Mouse (Mus musculus): ENCODE measurements around the gene Suz12. TPM values are rescaled to one million over a fixed set of nuclear protein-coding genes. Genes with fewer than 3 reads are reported as not detected.
A peak's percentile ranks its signal among the peaks of the same experiment; 100 is the strongest.
"Not testable (repeated sequence)": the region's sequence is repeated elsewhere in the genome, so short reads cannot be mapped to it uniquely, and the experiment has no call there.

Suz12 gene
- polyA plus RNA-seq, 1 experiment from 2014 or later, result 22.6 TPM

DNA sequence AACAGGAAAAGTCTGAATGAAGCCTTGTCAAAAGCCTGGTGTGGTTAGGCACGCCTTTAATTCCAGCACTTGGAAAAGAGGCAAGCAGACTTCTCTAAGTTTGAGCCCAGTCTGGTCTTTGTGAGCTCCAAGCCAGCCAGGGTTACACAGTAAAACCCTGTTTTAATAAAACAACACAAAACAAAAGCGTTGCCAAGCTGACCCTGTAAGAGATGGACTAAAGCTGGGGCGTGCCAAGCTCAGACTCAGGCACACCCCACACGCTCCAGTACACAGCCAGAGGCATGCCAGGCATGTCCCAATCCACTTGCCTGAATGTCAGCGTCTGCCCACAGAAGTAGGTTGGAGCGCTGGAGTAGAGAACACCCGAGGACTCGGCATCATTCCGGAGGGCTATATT is 63.2 kb downstream of the Suz12 start:
- no peak overlapping the region for H3K4me3 ChIP-seq (replicated peaks)
- H3K27me3 ChIP-seq (replicated peaks), result no peaks in the 10 kb centered on the region
- H3K4me1 ChIP-seq (replicated peaks), result no peaks in the 10 kb centered on the region
- H3K27ac ChIP-seq, result no peak overlapping the region
- WGBS, result 91% methylated on average over 9 of the region's 9 CpGs
- H3K36me3 ChIP-seq, result peaks cover 16% of the 10 kb centered on the region; the same call in 1 of the 2 replicates
- no peak overlapping the region for H3K4me2 ChIP-seq (replicated peaks)
- no peaks in the 10 kb centered on the region for H3K9me3 ChIP-seq
- H3K9ac ChIP-seq, result no peak overlapping the region
- no peak for ATAC-seq

DNA sequence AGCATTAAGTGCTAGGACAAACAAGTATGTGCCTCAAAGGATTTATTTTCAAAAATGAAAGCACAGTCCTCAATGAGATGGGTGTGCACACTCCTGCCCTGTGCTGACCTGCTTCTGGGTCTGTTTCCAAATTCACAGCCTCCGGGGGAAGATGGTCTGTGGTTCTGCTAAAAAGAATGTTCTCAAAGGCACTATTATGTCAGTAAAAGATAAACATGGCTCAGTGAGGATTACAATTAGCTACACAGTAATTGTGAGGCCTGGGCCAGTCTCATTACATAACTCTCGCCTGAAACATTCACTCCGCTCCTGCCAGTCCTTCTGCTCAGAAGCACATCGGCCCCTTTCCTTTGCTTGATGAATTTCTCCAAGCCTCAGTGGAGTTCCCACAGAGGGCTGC is 69.3 kb downstream of the Suz12 start:
- H3K9me3 ChIP-seq, result no peaks in the 10 kb centered on the region
- no peak overlapping the region for H3K4me2 ChIP-seq (replicated peaks)
- H3K27ac ChIP-seq, result no peak overlapping the region
- no peaks in the 10 kb centered on the region for H3K4me1 ChIP-seq (replicated peaks)
- no peak for ATAC-seq
- H3K36me3 ChIP-seq, result peaks cover 9% of the 10 kb centered on the region; the same call in 1 of the 2 replicates
- no peak overlapping the region for H3K9ac ChIP-seq
- 43% methylated on average over 4 of the region's 4 CpGs for WGBS
- no peak overlapping the region for H3K4me3 ChIP-seq (replicated peaks)
- H3K27me3 ChIP-seq (replicated peaks), result no peaks in the 10 kb centered on the region

DNA sequence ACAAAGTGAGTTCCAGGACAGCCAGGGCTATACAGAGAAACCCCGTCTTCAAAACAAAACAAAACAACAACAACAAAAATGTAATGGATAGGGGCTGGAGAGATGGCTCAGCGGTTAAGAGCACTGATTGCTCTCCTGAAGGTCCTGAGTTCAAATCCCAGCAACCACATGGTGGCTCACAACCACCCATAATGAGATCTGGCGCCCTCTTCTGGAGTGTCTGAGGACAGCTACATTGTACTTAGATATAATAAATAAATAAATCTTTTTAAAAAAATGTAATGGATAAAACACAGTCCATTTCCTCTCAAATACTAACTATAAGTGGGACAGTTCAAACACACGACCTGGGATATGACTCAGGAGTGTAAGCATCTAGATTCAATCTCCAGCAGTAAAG is 73.5 kb downstream of the Suz12 start:
- H3K27ac ChIP-seq; H3K27me3 ChIP-seq (replicated peaks); H3K4me3 ChIP-seq (replicated peaks); ATAC-seq; H3K4me2 ChIP-seq (replicated peaks); H3K9ac ChIP-seq; H3K9me3 ChIP-seq; H3K36me3 ChIP-seq; H3K4me1 ChIP-seq (replicated peaks): not testable (repeated sequence)
- 86% methylated on average over 4 of the region's 4 CpGs for WGBS

DNA sequence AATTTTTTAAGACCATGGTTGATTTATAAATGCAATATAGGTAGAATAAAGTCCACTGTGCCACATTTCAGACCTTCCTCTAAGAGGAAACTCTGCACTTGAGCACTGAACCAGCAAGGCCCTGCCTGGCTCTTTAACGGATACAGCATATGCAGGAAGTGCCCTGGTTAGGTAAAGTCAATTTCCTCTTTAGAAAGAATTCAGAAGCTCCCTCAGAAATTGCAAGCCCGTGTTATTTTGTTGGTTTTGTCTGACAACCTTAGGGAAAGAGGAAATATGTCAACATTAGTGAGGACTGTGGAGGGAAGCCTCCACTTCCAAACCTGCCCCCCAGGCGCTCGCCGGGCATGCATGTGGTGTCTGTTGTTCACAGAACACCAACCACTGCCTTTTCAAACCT is 74.7 kb downstream of the Suz12 start:
- Histone ChIP-seq H3K4me1 (replicated peaks) (no peaks in the 10 kb centered on the region), H3K27me3 (replicated peaks) (no peaks in the 10 kb centered on the region), H3K4me3 (replicated peaks) (no peak overlapping the region), H3K9me3 (no peaks in the 10 kb centered on the region), H3K9ac (no peak overlapping the region), H3K27ac (no peak overlapping the region), H3K4me2 (replicated peaks) (no peak overlapping the region), H3K36me3 (no peaks in the 10 kb centered on the region)
- 74% methylated on average over 5 of the region's 5 CpGs for WGBS
- ATAC-seq, result no peak

DNA sequence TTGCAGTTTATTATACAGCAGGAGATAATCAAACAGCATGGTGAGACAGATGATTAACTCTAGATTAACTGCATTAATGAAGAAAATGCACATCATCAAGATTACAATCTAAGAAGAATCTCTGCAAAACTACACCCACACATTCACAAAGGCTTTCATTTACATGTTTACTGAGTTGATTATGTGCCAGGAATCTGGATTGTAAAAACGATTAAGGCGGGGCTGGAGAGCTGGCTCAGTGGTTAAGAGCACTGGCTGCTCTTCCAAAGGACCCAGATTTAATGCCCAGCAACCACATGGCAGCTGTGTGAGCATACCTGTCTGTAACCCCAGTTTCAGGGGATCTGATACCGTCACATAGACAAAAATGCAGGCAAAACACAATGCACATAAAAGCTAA is 76.9 kb downstream of the Suz12 start:
- Histone ChIP-seq H3K4me2 (replicated peaks) (no peak overlapping the region), H3K36me3 (no peaks in the 10 kb centered on the region), H3K27me3 (replicated peaks) (no peaks in the 10 kb centered on the region), H3K9ac (no peak overlapping the region), H3K4me3 (replicated peaks) (no peak overlapping the region), H3K27ac (no peak overlapping the region), H3K4me1 (replicated peaks) (no peaks in the 10 kb centered on the region), H3K9me3 (no peaks in the 10 kb centered on the region)
- no peak for ATAC-seq
- 80% methylated on average over 3 of the region's 3 CpGs for WGBS

DNA sequence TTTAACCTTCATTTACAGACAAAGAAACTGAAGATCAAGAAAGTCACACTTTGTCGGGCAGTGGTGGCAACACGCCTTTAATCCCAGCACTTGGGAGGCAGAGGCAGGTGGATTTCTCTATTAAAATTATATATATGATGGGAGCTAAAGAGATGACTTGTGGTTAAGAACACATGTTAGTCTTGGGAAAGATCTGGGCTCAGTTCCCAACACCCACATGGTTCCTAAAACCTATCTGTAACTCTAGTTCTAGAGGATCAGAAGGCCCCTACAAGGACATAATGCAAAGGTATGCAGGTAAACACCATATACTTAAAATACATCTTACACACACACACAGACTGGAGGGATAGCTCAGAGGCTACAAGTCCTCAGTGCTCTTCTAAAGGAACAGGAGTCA is 78.1 kb downstream of the Suz12 start:
- Histone ChIP-seq H3K4me3 (replicated peaks) (no peak overlapping the region), H3K27me3 (replicated peaks) (no peaks in the 10 kb centered on the region), H3K9me3 (no peaks in the 10 kb centered on the region), H3K4me1 (replicated peaks) (no peaks in the 10 kb centered on the region), H3K9ac (no peak overlapping the region), H3K36me3 (no peaks in the 10 kb centered on the region), H3K27ac (no peak overlapping the region), H3K4me2 (replicated peaks) (no peak overlapping the region)
- WGBS, result 94% methylated on average over 2 of the region's 2 CpGs
- ATAC-seq, result no peak

DNA sequence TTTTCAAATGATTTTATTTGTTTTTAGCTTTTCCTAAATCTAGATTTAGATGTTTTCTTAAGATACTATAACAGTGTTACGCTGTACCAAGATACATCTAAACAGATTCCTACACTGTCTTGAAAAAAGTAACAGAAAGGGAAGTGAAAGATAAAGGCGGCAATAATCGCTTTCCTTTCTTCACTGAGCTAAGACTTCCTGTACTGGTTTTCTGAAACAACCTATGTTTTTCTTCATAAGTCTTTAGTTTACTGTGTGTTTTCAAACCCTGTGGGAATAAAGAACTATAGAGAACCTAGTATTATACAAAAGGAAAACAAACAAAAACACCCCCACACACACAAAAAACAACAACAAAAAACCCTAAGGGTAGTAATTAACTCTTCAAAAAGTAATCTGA is 79.5 kb downstream of the Suz12 start:
- WGBS, result 87% methylated on average over 3 of the region's 3 CpGs
- H3K4me2 ChIP-seq (replicated peaks), result no peak overlapping the region
- H3K4me3 ChIP-seq (replicated peaks), result no peak overlapping the region
- H3K36me3 ChIP-seq, result no peaks in the 10 kb centered on the region
- no peaks in the 10 kb centered on the region for H3K27me3 ChIP-seq (replicated peaks)
- ATAC-seq, result no peak
- no peaks in the 10 kb centered on the region for H3K4me1 ChIP-seq (replicated peaks)
- no peaks in the 10 kb centered on the region for H3K9me3 ChIP-seq
- H3K27ac ChIP-seq, result no peak overlapping the region
- no peak overlapping the region for H3K9ac ChIP-seq

DNA sequence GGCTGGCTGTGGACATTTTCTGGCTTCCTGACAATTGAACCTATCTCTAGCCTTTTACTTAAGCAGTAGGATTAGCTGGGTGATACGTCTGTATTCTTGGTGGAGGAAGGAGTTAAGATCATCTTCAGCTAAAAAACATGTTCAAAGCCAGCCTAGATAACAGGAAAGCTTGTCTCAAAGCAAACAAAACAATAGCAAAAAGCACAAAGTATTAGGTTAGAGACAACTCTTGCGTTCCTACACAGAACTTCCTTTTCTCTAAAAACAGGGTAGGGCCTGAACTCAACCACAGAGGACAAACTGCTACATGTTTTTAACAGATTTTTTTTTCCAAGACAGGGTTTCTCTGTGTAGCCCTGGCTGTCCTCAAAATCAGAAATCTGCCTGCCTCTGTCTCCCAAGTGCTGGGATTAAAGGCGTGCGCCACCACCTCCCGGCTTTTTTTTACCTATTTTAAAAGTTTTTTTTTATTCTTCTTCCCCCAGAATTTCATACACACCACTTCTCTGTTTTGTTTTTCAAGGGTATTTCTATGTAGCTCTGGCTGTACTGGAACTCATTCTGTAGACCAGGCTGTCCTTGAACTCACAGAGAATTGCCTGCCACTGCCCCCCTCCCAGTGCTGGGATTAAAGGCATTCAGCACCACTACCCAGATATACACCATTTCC is 82.8 kb downstream of the Suz12 start:
- ATAC-seq, result no peak
- H3K4me1 ChIP-seq (replicated peaks), result no peaks in the 10 kb centered on the region
- H3K27me3 ChIP-seq (replicated peaks), result no peaks in the 10 kb centered on the region
- H3K4me2 ChIP-seq (replicated peaks), result no peak overlapping the region
- H3K36me3 ChIP-seq, result no peaks in the 10 kb centered on the region
- H3K9me3 ChIP-seq, result no peaks in the 10 kb centered on the region
- WGBS, result 91% methylated on average over 5 of the region's 5 CpGs
- no peak overlapping the region for H3K27ac ChIP-seq
- H3K9ac ChIP-seq, result no peak overlapping the region
- H3K4me3 ChIP-seq (replicated peaks), result no peak overlapping the region

DNA sequence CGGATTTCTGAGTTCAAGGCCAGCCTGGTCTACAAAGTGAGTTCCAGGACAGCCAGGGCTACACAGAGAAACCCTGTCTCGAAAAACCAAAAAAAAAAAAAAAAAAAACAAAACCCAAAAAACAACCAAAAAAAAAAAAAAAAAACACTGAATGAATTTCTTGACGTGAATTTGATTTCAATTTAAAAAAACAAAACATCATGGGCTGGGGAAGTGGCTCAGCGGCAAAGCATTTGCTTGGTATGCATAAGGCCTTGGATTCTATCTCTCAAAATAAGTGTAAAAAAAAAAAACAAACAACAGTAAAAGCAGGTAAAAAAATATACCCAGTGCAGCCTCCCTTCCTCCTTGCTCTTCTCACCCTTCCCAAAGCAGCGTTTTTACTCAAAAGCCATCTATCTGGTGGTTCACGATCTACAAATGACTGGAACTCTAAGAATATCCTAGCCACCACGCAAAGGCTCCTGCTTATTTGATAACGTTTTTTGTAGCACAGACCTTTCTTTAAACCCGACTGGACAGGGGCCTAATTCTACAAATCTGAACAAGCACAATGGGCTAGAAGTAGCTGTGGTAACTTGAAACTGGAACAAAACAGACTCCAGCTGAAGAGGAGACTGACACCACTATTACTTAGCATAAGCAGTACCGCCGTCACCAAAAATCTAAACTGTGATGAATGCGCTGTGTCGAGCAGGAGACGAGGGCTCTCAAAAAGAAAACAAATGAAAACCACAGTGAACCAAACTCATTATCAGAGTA is 85.1 kb downstream of the Suz12 start:
- no peaks in the 10 kb centered on the region for H3K27me3 ChIP-seq (replicated peaks)
- no peak overlapping the region for H3K4me3 ChIP-seq (replicated peaks)
- H3K36me3 ChIP-seq, result no peaks in the 10 kb centered on the region
- no peak overlapping the region for H3K9ac ChIP-seq
- no peak overlapping the region for H3K27ac ChIP-seq
- ATAC-seq, result no peak
- no peaks in the 10 kb centered on the region for H3K9me3 ChIP-seq
- peaks cover 5% of the 10 kb centered on the region; the same call in 1 of the 2 replicates for H3K4me1 ChIP-seq (replicated peaks)
- H3K4me2 ChIP-seq (replicated peaks), result no peak overlapping the region
- 83% methylated on average over 14 of the region's 14 CpGs for WGBS

DNA sequence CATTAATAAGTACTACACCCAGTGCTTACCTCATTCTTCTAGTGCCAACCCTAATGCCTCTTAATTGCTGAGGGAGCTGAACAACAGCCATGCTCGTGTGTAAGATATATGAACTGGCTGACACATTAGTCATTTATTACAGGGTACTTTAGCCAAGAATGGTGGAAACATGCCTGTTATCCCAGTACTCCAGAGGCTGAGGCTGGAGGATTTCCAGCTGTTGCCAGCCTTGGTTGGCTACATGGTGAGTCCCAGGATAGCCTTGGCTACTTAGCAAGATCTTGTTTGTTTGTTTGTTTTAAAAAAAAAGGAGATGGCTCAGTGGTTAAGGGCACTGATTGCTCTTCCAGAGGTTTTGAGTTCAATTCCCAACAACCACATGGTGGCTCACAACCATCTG is 85.9 kb downstream of the Suz12 start:
- no peak for ATAC-seq
- 15% methylated on average over 1 of the region's 1 CpGs for WGBS
- Histone ChIP-seq H3K4me2 (replicated peaks) (no peak overlapping the region), H3K36me3 (no peaks in the 10 kb centered on the region), H3K9ac (no peak overlapping the region), H3K9me3 (no peaks in the 10 kb centered on the region), H3K27me3 (replicated peaks) (no peaks in the 10 kb centered on the region), H3K4me3 (replicated peaks) (no peak overlapping the region), H3K4me1 (replicated peaks) (peaks cover 5% of the 10 kb centered on the region; the same call in 1 of the 2 replicates), H3K27ac (no peak overlapping the region)

DNA sequence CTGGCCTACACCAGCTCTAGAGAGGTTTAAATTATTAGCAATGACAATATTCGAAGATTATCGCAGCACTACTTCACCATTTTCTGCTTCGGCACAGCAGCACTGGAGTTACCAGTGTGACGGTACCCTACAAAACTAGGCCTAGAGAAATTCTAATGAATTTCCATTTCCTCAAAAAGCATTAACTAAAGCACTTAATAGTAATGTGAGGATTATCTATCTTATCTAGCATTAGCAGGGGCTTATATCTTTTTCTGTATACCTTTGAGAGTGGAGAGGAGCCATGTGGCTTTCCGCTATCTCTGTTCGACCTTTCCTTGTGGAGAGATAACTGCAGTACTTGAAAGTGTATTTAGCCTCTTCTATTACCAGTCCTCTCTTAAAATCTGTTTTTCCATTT is 86.8 kb downstream of the Suz12 start:
- no peak for ATAC-seq

DNA sequence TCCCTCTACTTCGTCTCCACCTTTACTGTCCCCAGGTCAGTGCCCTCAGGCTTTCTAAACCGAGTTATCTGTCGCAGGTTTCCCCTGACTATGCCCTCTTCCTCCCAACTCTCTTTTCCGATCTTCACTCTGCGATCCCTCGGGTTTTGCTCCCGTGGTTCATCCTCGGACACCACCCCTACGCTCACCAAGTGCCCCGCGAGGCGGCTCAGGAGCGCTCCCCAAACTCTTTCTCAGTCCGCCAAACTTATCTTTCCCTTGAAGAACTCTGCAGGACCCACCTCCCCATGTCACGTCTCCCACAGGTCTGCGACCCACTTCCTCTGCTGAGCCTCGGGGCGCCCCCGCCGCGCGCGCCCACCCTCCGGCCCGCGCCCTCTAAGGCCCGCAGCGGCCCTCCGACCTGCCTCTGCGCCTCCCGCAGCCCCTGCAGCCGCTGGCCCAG is 87.5 kb downstream of the Suz12 start:
- no peaks in the 10 kb centered on the region for H3K36me3 ChIP-seq
- WGBS, result under 1% methylated on average over 32 of the region's 32 CpGs
- peak; percentile 48; the same call in 1 of the 2 replicates for ATAC-seq

More for the DNA sequence above, 86.8 kb downstream of the Suz12 start:
- H3K9me3 ChIP-seq, result no peaks in the 10 kb centered on the region
- no peaks in the 10 kb centered on the region for H3K27me3 ChIP-seq (replicated peaks)
- H3K4me3 ChIP-seq (replicated peaks), result peak overlapping the region; percentile 99
- peak overlapping the region; percentile 99; the same call in 1 of the 2 replicates for H3K9ac ChIP-seq
- WGBS, result 59% methylated on average over 6 of the region's 6 CpGs
- H3K4me1 ChIP-seq (replicated peaks), result peaks cover 5% of the 10 kb centered on the region; the same call in 1 of the 2 replicates
- no peak overlapping the region for H3K27ac ChIP-seq
- H3K4me2 ChIP-seq (replicated peaks), result peak overlapping the region; percentile 73
- no peaks in the 10 kb centered on the region for H3K36me3 ChIP-seq

More for the DNA sequence above, 87.5 kb downstream of the Suz12 start:
- H3K4me1 ChIP-seq (replicated peaks), result peaks cover 6% of the 10 kb centered on the region; the same call in 1 of the 2 replicates
- no peaks in the 10 kb centered on the region for H3K27me3 ChIP-seq (replicated peaks)
- peak overlapping the region; percentile 73 for H3K4me2 ChIP-seq (replicated peaks)
- H3K9me3 ChIP-seq, result no peaks in the 10 kb centered on the region
- H3K4me3 ChIP-seq (replicated peaks), result peak overlapping the region; percentile 99
- peak overlapping the region; percentile 99 for H3K9ac ChIP-seq
- H3K27ac ChIP-seq, result peak overlapping the region; percentile 99
